Mouse (Mus musculus): ENCODE measurements at regions not wholly inside any gene's neighbourhood (a gene's known extent, or its start where the extent isn't known, plus 50 kb on each side); places are given as distances from the start of the nearest gene placed in this dataset.

- TF ChIP-seq CTCF (IDR thresholded peaks at IDR 0.05; ENCODE audit: extremely low read depth, insufficient read depth, insufficient read length, insufficient replicate concordance) (no peak), POLR2A (IDR thresholded peaks at IDR 0.05; ENCODE audit: low read depth, low read length) (no peak)
Observed at GRCm38 (mm10) chr3:21768081-21768480, 308.4 kb upstream of the Tbl1xr1 start.

Measured in spleen, adult 2 months (tissue).